Mouse (Mus musculus) ES-Bruce4 (cell line): Measurements from ENCODE around the gene Ttc33. TPM values are rescaled to one million over a fixed set of nuclear protein-coding genes. Genes with fewer than 3 reads are reported as not detected.

ENCODE experiments used
- H3K27ac ChIP-seq: 2 replicates; pipeline ENCODE4 v1.5.1; 2012; ENCODE audit warnings: low read length, inconsistent platforms; ENCODE audit not compliant: insufficient read depth
- H3K27me3 ChIP-seq: 2 replicates; pipeline ENCODE4 v1.6.1; 2012; ENCODE audit warnings: mild to moderate bottlenecking, low read length, inconsistent platforms; ENCODE audit not compliant: control insufficient read depth, poor library complexity, insufficient read depth, severe bottlenecking
- H3K36me3 ChIP-seq: 2 replicates; pipeline ENCODE4 v1.6.1; 2012; ENCODE audit warnings: inconsistent platforms, mild to moderate bottlenecking, low read length, moderate library complexity; ENCODE audit not compliant: control insufficient read depth, poor library complexity, insufficient read depth, severe bottlenecking
- H3K4me1 ChIP-seq: one replicate; pipeline ENCODE4 v1.8.1; 2011; ENCODE audit warnings: low read length; ENCODE audit not compliant: control insufficient read depth, insufficient read depth
- H3K4me3 ChIP-seq: 2 replicates; pipeline ENCODE4 v1.5.1; 2011; ENCODE audit warnings: low read depth, mild to moderate bottlenecking, low read length
- H3K9ac ChIP-seq: 2 replicates; pipeline ENCODE4 v1.6.1; 2012; ENCODE audit warnings: low read depth, mild to moderate bottlenecking, inconsistent platforms; ENCODE audit not compliant: poor library complexity, severe bottlenecking
- H3K9me3 ChIP-seq: replicated peaks from 2 replicates; pipeline ENCODE4 v1.6.1; 2012; ENCODE audit warnings: mild to moderate bottlenecking, low read length, inconsistent platforms; ENCODE audit not compliant: control insufficient read depth, poor library complexity, insufficient read depth, severe bottlenecking
- CTCF ChIP-seq: IDR thresholded peaks from one replicate; pipeline ENCODE4 v1.8.1; 2011; ENCODE audit warnings: low read depth, low read length
- EP300 ChIP-seq: IDR thresholded peaks from 2 replicates; pipeline ENCODE4 v1.6.1; 2011; ENCODE audit warnings: low read depth, low read length; ENCODE audit not compliant: insufficient read depth
- POLR2A ChIP-seq: IDR thresholded peaks from one replicate; pipeline ENCODE4 v1.8.1; 2011; ENCODE audit warnings: low read length; ENCODE audit not compliant: insufficient read depth
- polyA plus RNA-seq: library from polyadenylated mRNA; stranded (reverse); fragments of >200 nt; gene quantifications from 2 replicates; pipeline ENCODE4 v1.2.4, GENCODE M21; 2011; ENCODE audit warnings: low read depth; ENCODE audit not compliant: missing spikeins, insufficient read depth, insufficient read length

The Ttc33 gene
- polyA plus RNA-seq, 1 experiment = 29.6 TPM

GRCm38 (mm10) chr15:5154621-5155020 lies 30.7 kb upstream of the Ttc33 start:
- no peak overlapping the region for H3K27ac ChIP-seq
- H3K27me3 ChIP-seq = no peaks in the 10 kb centered on the region
- no peaks in the 10 kb centered on the region for H3K4me1 ChIP-seq
- TF ChIP-seq EP300 (no peak), POLR2A (no peak), CTCF (no peak)
- H3K9ac ChIP-seq = no peak overlapping the region
- H3K4me3 ChIP-seq = no peak overlapping the region
- no peaks in the 10 kb centered on the region for H3K9me3 ChIP-seq
- H3K36me3 ChIP-seq = no peaks in the 10 kb centered on the region

GRCm38 (mm10) chr15:5155093-5155492 lies 30.2 kb upstream of the Ttc33 start:
- Histone ChIP-seq H3K27me3 (no peaks in the 10 kb centered on the region), H3K9ac (no peak overlapping the region), H3K9me3 (no peaks in the 10 kb centered on the region), H3K4me1 (no peaks in the 10 kb centered on the region), H3K36me3 (no peaks in the 10 kb centered on the region), H3K27ac (no peak overlapping the region), H3K4me3 (no peak overlapping the region)
- TF ChIP-seq CTCF (no peak), EP300 (no peak), POLR2A (no peak)

GRCm38 (mm10) chr15:5156355-5156754 lies 29.0 kb upstream of the Ttc33 start:
- H3K4me3 ChIP-seq = no peak overlapping the region
- peaks cover 5% of the 10 kb centered on the region for H3K36me3 ChIP-seq
- no peak overlapping the region for H3K9ac ChIP-seq
- H3K4me1 ChIP-seq = no peaks in the 10 kb centered on the region
- H3K9me3 ChIP-seq = no peaks in the 10 kb centered on the region
- no peaks in the 10 kb centered on the region for H3K27me3 ChIP-seq
- TF ChIP-seq EP300 (no peak), POLR2A (no peak), CTCF (no peak)
- H3K27ac ChIP-seq = no peak overlapping the region

- no peaks in the 10 kb centered on the region for H3K4me1 ChIP-seq
- no peak for TF ChIP-seq EP300
- no peak for TF ChIP-seq CTCF
- no peak for TF ChIP-seq POLR2A
- no peak overlapping the region for H3K27ac ChIP-seq
- H3K36me3 ChIP-seq = peaks cover 5% of the 10 kb centered on the region
- no peak overlapping the region for H3K4me3 ChIP-seq
- H3K27me3 ChIP-seq = no peaks in the 10 kb centered on the region
- H3K9me3 ChIP-seq = no peaks in the 10 kb centered on the region
- no peak overlapping the region for H3K9ac ChIP-seq
These were observed 27.9 kb upstream of the Ttc33 start for GRCm38 (mm10) chr15:5157386-5157785.

- no peak for TF ChIP-seq POLR2A
- no peak for TF ChIP-seq EP300
- no peak for TF ChIP-seq CTCF
- Histone ChIP-seq H3K4me1 (no peaks in the 10 kb centered on the region), H3K27ac (no peak overlapping the region)
These were observed 26.5 kb upstream of the Ttc33 start for GRCm38 (mm10) chr15:5158827-5159226.

GRCm38 (mm10) chr15:5165121-5165773 lies 20.1 kb upstream of the Ttc33 start:
- TF ChIP-seq POLR2A (no peak), EP300 (no peak), CTCF (no peak)
- H3K4me1 ChIP-seq = no peaks in the 10 kb centered on the region
- H3K27me3 ChIP-seq = no peaks in the 10 kb centered on the region
- no peak overlapping the region for H3K9ac ChIP-seq
- H3K4me3 ChIP-seq = no peak overlapping the region
- peaks cover 32% of the 10 kb centered on the region for H3K36me3 ChIP-seq
- H3K27ac ChIP-seq = no peak overlapping the region
- H3K9me3 ChIP-seq = no peaks in the 10 kb centered on the region

More at GRCm38 (mm10) chr15:5158827-5159226, 26.5 kb upstream of the Ttc33 start:
- no peak overlapping the region for H3K9ac ChIP-seq
- H3K36me3 ChIP-seq = peaks cover 7% of the 10 kb centered on the region
- no peaks in the 10 kb centered on the region for H3K9me3 ChIP-seq
- no peak overlapping the region for H3K4me3 ChIP-seq
- H3K27me3 ChIP-seq = no peaks in the 10 kb centered on the region
